Mouse (Mus musculus) intestine, embryonic 16.5 days (tissue): Measurements from ENCODE around the gene Cacna1e. TPM values are rescaled to one million over a fixed set of nuclear protein-coding genes. Genes with fewer than 3 reads are reported as not detected.

Experiments used
- ATAC-seq: fragments of 200-750 bp; cut with Nextera tagmentation; 2 replicates; pipeline ENCODE4 v1.8.0; 2017; ENCODE audit warnings: moderate TSS enrichment, moderate library complexity
- H3K27ac ChIP-seq: fragments of 300-500 bp; sonication (generic); 2 replicates; pipeline ENCODE4 v1.5.1; 2014; ENCODE audit warnings: mild to moderate bottlenecking, low read length
- H3K27me3 ChIP-seq: fragments of 300-500 bp; sonication (generic); replicated peaks from 2 replicates; pipeline ENCODE4 v1.6.1; 2014; ENCODE audit warnings: low read length, control low read depth, mixed read lengths; ENCODE audit not compliant: control insufficient read depth, insufficient read depth
- H3K36me3 ChIP-seq: fragments of 300-500 bp; sonication (generic); 2 replicates; pipeline ENCODE4 v1.6.1; 2014; ENCODE audit warnings: low read length, control low read depth; ENCODE audit not compliant: control insufficient read depth, insufficient read depth
- H3K4me1 ChIP-seq: fragments of 300-500 bp; sonication (generic); 2 replicates; pipeline ENCODE4 v1.6.1; 2014; ENCODE audit warnings: low read length, control low read depth, mixed read lengths; ENCODE audit not compliant: control insufficient read depth, insufficient read depth
- H3K4me2 ChIP-seq: fragments of 300-500 bp; sonication (generic); 2 replicates; pipeline ENCODE4 v1.6.1; 2014; ENCODE audit warnings: low read depth, low read length, control low read depth
- H3K4me3 ChIP-seq: fragments of 300-500 bp; sonication (generic); 2 replicates; pipeline ENCODE4 v1.5.1; 2014; ENCODE audit warnings: mild to moderate bottlenecking, low read length
- H3K9ac ChIP-seq: fragments of 300-500 bp; sonication (generic); 2 replicates; pipeline ENCODE4 v1.6.1; 2014; ENCODE audit warnings: low read depth, low read length
- H3K9me3 ChIP-seq: fragments of 300-500 bp; sonication (generic); 2 replicates; pipeline ENCODE4 v1.6.1; 2016; ENCODE audit warnings: low read length, control low read depth; ENCODE audit not compliant: control insufficient read depth
- WGBS: fragments of 180-500 bp; shearing (Covaris S2); extraction: QIAGEN DNeasy Blood & Tissue Kit; methylation state at CpG from one replicate; pipeline ENCODE4 v1.1.7; 2014; 5-methylcytosine and 5-hydroxymethylcytosine counted together
- polyA plus RNA-seq: library from polyadenylated mRNA; unstranded; fragments of >200 nt; fragmentation: Nextera tagmentation; extraction: Ambion mirVana; gene quantifications from 2 replicates; pipeline ENCODE4 v1.2.1, GENCODE M21; 2015

Cacna1e gene
- polyA plus RNA-seq, 1 experiment from 2014 or later: 1.3 TPM

GRCm38 (mm10) chr1:154500869-154501268, 383.4 kb downstream of the Cacna1e start:
- Histone ChIP-seq H3K27ac (no peak overlapping the region), H3K4me3 (no peak overlapping the region), H3K27me3 (no peaks in the 10 kb centered on the region), H3K9me3 (no peaks in the 10 kb centered on the region), H3K4me1 (no peaks in the 10 kb centered on the region), H3K9ac (no peak overlapping the region), H3K36me3 (no peaks in the 10 kb centered on the region), H3K4me2 (no peak overlapping the region)
- no peak for ATAC-seq
- 55% methylated on average over 5 of the region's 5 CpGs for WGBS

- Histone ChIP-seq H3K9ac (no peak overlapping the region), H3K4me3 (no peak overlapping the region), H3K4me1 (no peaks in the 10 kb centered on the region), H3K4me2 (no peak overlapping the region), H3K36me3 (no peaks in the 10 kb centered on the region), H3K9me3 (no peaks in the 10 kb centered on the region), H3K27me3 (no peaks in the 10 kb centered on the region), H3K27ac (no peak overlapping the region)
- 51% methylated on average over 3 of the region's 3 CpGs for WGBS
- ATAC-seq: no peak
Measured at GRCm38 (mm10) chr1:154500187-154500866, 384.0 kb downstream of the Cacna1e start.

- no peak for ATAC-seq
- H3K27ac ChIP-seq: no peak overlapping the region
- H3K9ac ChIP-seq: no peak overlapping the region
- no peaks in the 10 kb centered on the region for H3K27me3 ChIP-seq
- H3K4me3 ChIP-seq: no peak overlapping the region
- H3K36me3 ChIP-seq: no peaks in the 10 kb centered on the region
- H3K4me1 ChIP-seq: no peaks in the 10 kb centered on the region
- no peak overlapping the region for H3K4me2 ChIP-seq
- H3K9me3 ChIP-seq: no peaks in the 10 kb centered on the region
- 62% methylated on average over 4 of the region's 4 CpGs for WGBS
Measured at GRCm38 (mm10) chr1:154498821-154499220, 385.5 kb downstream of the Cacna1e start.

GRCm38 (mm10) chr1:154491071-154491470, 393.2 kb downstream of the Cacna1e start:
- H3K9ac ChIP-seq: no peak overlapping the region
- no peaks in the 10 kb centered on the region for H3K36me3 ChIP-seq
- no peaks in the 10 kb centered on the region for H3K4me1 ChIP-seq
- H3K4me2 ChIP-seq: no peak overlapping the region
- 40% methylated on average over 6 of the region's 6 CpGs for WGBS
- H3K4me3 ChIP-seq: no peak overlapping the region
- no peaks in the 10 kb centered on the region for H3K9me3 ChIP-seq
- no peaks in the 10 kb centered on the region for H3K27me3 ChIP-seq
- no peak for ATAC-seq
- no peak overlapping the region for H3K27ac ChIP-seq

- no peaks in the 10 kb centered on the region for H3K4me1 ChIP-seq
- no peaks in the 10 kb centered on the region for H3K9me3 ChIP-seq
- no peak overlapping the region for H3K27ac ChIP-seq
- no peak overlapping the region for H3K4me3 ChIP-seq
- no peak overlapping the region for H3K9ac ChIP-seq
- WGBS: 89% methylated on average over 2 of the region's 2 CpGs
- no peaks in the 10 kb centered on the region for H3K36me3 ChIP-seq
- no peaks in the 10 kb centered on the region for H3K27me3 ChIP-seq
- ATAC-seq: no peak
- H3K4me2 ChIP-seq: no peak overlapping the region
Measured at GRCm38 (mm10) chr1:154476671-154477070, 407.6 kb downstream of the Cacna1e start.

GRCm38 (mm10) chr1:154475706-154476105, 408.6 kb downstream of the Cacna1e start:
- Histone ChIP-seq H3K4me1 (no peaks in the 10 kb centered on the region), H3K9me3 (no peaks in the 10 kb centered on the region), H3K27ac (no peak overlapping the region), H3K36me3 (no peaks in the 10 kb centered on the region), H3K4me3 (no peak overlapping the region), H3K27me3 (no peaks in the 10 kb centered on the region), H3K9ac (no peak overlapping the region), H3K4me2 (no peak overlapping the region)
- WGBS: 81% methylated on average over 2 of the region's 2 CpGs
- ATAC-seq: no peak

GRCm38 (mm10) chr1:154474156-154474555, 410.1 kb downstream of the Cacna1e start:
- H3K4me1 ChIP-seq: no peaks in the 10 kb centered on the region
- no peaks in the 10 kb centered on the region for H3K36me3 ChIP-seq
- no peak overlapping the region for H3K4me2 ChIP-seq
- WGBS: 78% methylated on average over 4 of the region's 4 CpGs
- H3K9me3 ChIP-seq: no peaks in the 10 kb centered on the region
- H3K27me3 ChIP-seq: no peaks in the 10 kb centered on the region
- no peak for ATAC-seq
- no peak overlapping the region for H3K9ac ChIP-seq
- no peak overlapping the region for H3K4me3 ChIP-seq
- H3K27ac ChIP-seq: no peak overlapping the region

GRCm38 (mm10) chr1:154467265-154467664, 417.0 kb downstream of the Cacna1e start:
- no peak overlapping the region for H3K4me3 ChIP-seq

GRCm38 (mm10) chr1:154461521-154461920, 422.8 kb downstream of the Cacna1e start:
- H3K27ac ChIP-seq: no peak overlapping the region
- ATAC-seq: no peak
- H3K4me3 ChIP-seq: no peak overlapping the region
- 76% methylated on average over 5 of the region's 5 CpGs for WGBS
- no peaks in the 10 kb centered on the region for H3K9me3 ChIP-seq
- no peak overlapping the region for H3K4me2 ChIP-seq
- no peaks in the 10 kb centered on the region for H3K27me3 ChIP-seq
- H3K36me3 ChIP-seq: no peaks in the 10 kb centered on the region
- no peaks in the 10 kb centered on the region for H3K4me1 ChIP-seq
- H3K9ac ChIP-seq: no peak overlapping the region

More at GRCm38 (mm10) chr1:154467265-154467664, 417.0 kb downstream of the Cacna1e start:
- Histone ChIP-seq H3K4me1 (no peaks in the 10 kb centered on the region), H3K4me2 (no peak overlapping the region), H3K27ac (no peak overlapping the region), H3K36me3 (no peaks in the 10 kb centered on the region), H3K9me3 (no peaks in the 10 kb centered on the region), H3K27me3 (no peaks in the 10 kb centered on the region), H3K9ac (no peak overlapping the region)
- WGBS: 84% methylated on average over 3 of the region's 3 CpGs
- no peak for ATAC-seq

- Histone ChIP-seq H3K4me2 (no peak overlapping the region), H3K27ac (no peak overlapping the region), H3K4me3 (no peak overlapping the region), H3K9me3 (no peaks in the 10 kb centered on the region), H3K27me3 (no peaks in the 10 kb centered on the region), H3K9ac (no peak overlapping the region), H3K4me1 (no peaks in the 10 kb centered on the region), H3K36me3 (no peaks in the 10 kb centered on the region)
- ATAC-seq: no peak
- 85% methylated on average over 7 of the region's 7 CpGs for WGBS
Measured at GRCm38 (mm10) chr1:154460067-154460466, 424.2 kb downstream of the Cacna1e start.
